Mouse (Mus musculus): ENCODE results near the gene Klhl25.
"Not testable (repeated sequence)": the region's sequence is repeated elsewhere in the genome, so short reads cannot be mapped to it uniquely, and the experiment has no call there.

Gene Klhl25

DNA sequence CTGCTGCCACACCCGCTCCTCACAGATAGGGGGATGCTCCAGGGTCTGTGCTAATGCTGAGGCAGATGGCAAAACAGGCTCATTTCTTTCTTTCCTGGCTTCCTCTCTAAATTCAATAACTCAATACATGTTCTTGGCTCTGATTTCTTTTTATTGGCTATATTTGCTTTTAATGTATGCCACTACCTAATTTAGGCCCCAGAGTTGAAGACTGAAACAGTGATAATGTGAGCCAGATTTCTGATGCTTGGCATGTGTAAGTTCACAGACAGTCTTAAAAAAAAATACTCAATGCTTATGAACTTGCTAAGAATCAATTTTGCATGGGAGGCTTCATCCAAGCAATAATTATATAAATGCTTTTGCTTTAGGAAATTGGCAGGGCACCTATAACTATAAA, 2.2 kb upstream of the Klhl25 start:
- DNase-seq (ENCODE audit: extremely low spot score, low spot score) = no peak

DNA sequence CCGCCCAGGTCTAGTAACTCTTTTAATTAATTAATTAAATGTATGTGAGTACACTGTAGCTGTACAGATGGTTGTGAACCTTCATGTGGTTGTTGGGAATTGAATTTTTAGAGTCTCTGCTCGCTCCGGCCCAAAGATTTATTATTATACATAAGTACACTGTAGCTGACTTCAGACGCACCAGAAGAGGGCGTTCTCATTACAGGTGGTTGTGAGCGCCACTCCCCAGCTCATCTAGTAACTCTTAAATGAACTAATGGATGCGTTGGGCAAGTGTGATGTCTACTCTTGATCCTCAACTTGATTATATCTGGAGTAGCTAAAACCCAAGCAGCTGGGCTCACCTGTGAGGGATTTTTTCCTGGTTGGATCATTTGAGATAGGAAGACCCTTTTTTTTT, 1.2 kb upstream of the Klhl25 start:
- no peak for DNase-seq (ENCODE audit: extremely low spot score, low spot score)

DNA sequence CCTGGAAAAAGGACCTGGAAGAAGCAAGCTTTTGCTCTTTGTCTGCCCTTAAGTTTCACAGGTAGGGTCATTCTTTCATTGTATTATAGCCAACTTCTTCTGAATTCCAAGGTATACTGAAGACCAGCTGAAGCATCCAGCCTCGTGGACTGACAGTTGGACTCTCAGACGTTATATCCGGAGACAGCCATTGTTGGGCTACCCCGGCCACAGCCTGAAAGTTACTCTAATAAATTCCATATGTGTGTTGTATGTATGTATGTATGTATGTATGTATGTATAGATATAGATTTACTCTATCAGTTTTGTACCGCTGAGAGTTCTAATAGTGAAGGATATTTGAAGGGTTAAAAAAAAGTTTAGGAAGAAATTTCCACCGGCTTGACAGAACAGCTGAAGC, 621 bp upstream of the Klhl25 start:
- DNase-seq (ENCODE audit: extremely low spot score, low spot score) = peak; percentile 30

DNA sequence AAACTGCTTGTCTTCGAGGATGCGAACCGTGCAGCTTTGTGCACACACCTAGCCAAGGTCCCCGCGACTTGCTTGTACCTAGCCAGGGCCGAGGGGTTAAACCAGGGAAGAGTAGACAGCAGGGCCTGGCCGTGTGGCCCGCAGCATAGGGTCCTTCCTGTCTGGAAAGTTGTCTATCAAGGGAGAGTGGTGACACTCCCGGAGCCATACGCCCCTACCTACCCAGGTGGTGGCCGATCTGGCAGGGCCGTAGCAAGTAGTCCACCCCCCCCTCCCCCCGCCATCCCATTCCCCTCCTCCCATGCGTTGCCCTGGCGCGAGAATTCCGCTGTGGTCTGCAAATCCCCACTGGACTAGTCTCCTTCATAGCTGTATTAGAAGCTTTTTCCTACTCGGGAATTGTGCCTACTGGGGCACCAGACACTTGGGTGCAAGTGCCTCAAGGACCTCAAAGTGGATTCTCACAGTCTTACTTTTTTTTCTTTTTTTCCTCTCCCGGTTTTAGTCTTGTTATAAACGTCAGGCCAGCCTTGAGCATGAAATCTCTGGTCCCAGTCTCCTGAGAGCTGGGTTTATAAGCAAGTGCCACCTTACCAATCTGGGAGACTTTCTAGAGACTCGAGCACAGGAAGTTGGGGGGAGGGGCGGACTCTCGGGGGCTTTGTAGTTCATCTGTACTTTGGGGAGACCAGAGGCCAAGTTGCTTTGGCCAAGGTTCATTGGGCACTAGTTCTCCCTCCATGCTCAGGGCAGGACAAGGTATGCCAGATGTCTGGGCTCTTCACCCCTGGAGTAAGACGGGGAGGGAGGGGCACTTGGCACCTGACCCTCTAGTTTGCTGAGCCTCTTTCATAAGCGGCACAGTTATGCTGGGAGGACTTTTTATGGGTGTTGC, 913 bp downstream of the Klhl25 start:
- DNase-seq (ENCODE audit: extremely low spot score, low spot score) = peak; percentile 61

DNA sequence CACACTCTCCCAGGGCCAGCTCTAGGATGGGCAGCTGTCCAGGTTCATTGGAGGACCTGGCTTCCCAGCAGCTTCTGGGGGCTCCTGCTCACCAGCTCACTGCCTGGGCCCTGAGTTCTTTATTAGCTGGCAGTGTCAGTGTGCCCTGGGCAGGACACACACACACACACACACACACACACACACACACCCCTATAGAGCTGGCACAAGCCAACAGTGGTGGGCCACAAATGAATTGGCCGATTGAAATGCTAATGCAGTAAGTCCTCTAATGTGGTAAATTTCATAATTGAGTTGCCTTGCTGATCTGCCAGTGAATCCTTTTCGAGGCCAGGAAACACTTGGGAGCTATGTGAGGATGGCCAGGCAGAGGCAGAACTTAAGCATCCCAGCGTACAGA, 2.3 kb downstream of the Klhl25 start:
- DNase-seq (ENCODE audit: extremely low spot score, low spot score) = not testable (repeated sequence)

DNA sequence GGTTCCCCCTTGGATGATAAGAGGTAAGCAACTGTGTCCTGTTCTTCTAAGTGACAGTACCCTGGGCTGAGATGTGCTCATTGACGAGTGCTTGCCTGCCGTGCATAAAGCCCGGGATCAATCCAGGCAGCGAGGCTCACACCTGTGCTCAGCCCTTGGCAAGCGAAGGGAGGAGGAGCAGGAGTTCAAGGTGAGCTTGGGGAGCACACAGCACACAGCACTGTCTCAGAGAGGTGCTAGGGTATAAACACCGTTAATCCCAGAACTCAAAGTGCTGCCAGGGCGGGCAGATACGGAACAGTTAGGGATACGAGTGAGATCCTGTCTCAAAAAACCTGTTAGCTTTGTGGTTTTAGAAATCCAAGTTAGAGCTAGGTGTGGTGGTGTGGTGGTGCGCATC, 3.2 kb downstream of the Klhl25 start:
- no peak for DNase-seq (ENCODE audit: extremely low spot score, low spot score)

DNA sequence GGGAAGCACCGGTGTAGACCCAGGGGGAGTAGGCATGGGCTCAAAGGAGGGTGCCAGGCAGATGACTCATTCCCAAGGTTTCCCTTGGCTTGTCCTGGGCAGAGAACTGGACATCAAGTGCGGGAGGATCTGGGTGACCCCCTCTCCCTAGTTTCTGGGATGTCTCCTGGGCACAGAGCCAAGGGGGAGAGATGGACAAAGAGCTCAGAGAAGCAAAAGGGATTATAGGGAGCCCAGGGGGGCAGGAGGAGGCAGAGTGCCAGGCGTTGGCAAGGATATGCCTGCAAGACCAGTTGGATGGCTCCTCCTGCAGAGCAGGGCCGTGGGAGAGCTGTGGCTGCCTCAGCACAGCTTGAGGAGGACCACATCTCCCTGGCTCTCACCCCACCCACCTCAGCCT, 4.3 kb downstream of the Klhl25 start:
- DNase-seq (ENCODE audit: extremely low spot score, low spot score) = no peak

DNA sequence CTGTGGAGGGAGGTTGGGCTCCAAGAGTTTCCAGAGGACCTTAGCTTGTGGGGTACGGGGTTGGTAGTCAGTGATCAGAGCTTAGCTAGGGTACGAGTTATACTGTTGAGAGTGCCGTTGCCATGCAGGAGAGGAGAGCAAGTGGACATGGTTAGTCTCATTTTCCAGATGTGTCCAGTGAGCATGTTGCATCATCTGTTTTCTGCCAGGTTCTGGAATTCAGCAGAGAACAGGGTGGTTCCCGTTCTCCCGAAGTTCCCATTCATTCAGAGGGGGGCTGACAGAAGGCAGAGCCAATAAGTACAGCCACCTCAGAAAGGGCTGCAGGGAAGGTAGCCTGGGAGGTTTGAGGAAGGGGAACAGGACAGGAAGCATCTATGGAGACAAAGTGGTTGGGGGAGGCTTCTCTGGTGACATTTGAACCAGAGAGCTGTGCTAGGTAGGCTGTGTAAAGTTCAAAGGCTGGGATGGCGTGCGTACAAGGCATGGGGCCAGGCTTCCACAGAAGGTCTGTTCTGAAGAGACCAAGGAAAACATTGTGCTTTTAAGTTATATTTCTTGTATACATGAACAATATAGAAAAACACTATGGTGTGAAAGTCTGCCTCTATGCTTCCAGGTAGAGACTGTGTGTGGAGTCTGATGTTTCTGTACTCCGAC, 5.2 kb downstream of the Klhl25 start:
- DNase-seq (ENCODE audit: extremely low spot score, low spot score) = no peak

DNA sequence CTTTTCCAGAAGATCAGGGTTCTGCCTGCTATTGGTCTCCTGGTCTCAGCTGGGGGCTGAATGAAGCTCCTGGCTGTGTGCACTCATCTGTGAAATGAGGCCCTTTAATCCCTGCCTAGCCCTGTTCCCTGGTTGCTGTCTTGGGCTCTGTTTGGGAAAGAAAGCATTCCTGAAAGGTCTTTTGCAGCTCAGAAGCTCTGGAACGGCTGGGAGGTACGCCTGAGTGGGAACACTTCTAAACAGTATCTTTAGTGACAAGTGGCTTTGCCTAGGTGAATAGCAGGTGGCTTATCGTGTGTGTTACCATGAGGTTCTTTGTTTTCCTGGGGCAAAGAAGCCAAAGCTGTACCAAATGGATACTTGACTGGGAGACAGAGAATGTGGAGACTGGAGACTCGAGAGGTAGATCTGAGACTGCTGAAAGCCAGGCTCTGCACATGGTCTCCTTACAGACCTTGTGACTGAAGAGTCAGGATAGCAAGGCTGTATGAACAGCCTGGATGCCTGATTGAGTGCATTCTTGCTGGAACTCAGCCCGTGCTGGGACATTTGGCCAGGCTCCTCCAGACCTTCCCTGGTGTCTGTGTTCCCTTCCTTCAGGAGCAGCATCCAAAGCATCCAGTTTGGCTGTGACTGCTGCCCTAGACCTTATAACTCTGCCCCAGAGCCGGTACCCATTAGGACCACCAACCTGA, 6.3 kb downstream of the Klhl25 start:
- peak; percentile 20 for DNase-seq (ENCODE audit: extremely low spot score, low spot score)

DNA sequence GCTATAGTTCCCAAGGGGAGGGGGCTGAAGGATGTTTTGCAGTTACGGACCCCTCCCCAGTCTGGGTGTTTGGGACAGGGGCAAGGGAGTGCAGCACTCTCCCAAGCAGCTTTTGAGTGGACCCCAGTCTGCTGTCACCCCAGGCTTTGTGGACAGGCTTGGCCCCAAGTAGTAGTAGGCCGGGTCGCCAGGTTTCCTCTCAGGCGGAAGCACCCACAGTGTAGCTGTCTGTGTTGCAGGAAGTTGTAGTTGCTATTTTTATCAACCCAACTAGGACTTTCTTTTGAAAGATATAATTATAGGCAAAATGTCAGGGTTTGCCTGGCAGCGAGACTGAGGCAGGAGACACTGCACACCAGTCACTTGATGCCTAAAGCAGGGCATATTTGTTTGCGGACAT, 6.9 kb downstream of the Klhl25 start:
- no peak for DNase-seq (ENCODE audit: extremely low spot score, low spot score)

DNA sequence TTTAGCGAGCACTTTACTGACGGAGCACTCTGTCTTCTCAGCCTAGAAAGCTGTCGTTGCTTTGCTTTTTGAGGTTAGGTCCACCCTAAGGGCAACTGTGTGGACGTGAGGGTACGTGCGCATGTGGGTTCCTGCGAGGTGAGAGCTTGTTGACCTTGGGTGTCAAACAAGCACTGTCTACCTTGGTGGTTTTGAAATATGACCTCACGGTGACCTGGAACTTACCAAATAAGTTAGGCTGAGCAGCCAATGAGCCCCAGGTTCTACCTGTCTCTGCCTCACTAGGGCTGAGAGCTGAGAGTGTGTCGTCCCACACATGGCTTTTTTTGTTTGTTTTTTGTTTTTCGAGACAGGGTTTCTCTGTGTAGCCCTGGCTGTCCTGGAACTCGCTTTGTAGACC, 8.1 kb downstream of the Klhl25 start:
- DNase-seq (ENCODE audit: extremely low spot score, low spot score) = no peak

DNA sequence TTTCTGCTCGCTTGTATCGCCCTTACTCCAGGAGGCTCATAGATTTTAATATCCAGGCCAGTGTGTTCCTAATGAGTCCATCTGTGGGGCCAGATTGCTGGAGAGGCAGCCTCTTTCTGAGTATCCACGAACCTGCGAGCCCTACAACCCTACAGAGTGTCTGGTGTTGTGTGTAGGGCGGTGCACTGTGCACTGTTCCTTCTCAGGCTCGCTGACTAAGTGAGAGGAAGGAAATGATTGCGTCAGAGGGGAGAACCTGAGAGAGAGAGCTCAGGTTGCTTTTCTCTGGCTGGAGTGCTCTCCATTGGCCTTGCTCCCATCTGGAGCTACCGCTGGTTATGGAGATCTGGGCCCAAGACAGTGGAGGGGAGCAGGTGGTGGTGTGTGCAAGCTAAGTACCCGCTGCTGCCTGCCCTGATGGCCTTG, 11.7 kb downstream of the Klhl25 start:
- DNase-seq (ENCODE audit: extremely low spot score, low spot score) = no peak

DNA sequence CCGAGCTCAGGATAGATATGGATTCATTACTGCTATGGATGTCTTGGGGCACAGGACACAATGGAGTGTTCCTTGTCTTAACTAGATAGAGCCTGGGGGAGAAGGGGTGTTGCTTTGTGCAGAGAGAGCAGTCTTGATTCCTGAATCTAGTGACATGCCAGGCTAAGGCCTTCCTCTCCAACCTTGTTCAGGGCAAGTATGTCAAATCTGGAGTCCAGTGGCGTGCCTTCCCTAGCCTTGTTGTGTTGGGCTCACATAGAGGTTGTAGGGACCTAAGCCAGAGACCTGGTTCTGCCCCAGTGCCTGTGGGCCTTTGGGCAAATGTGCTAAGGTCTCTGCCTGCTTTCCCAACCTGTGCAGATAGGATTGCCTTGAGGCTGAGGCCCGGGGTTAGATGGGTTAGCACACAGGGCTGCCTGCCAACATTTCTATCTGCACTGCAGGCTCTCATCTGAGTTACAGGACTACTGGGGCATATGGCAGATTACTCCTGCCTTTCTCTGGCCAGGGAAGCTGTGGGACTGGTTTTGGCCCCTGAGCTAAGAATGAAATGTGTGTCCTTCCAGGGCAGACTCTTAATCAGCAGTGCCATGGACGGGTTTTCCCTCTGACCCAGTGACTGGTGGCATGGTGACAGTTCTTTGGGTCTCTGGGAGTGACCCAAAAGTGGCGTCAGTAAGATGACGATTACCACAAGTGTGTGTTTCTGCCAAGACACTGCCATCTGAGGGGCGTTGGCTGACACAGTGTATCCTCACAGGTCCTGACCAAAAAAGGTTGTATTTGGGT, 13.7 kb downstream of the Klhl25 start:
- not testable (repeated sequence) for DNase-seq (ENCODE audit: extremely low spot score, low spot score)

DNA sequence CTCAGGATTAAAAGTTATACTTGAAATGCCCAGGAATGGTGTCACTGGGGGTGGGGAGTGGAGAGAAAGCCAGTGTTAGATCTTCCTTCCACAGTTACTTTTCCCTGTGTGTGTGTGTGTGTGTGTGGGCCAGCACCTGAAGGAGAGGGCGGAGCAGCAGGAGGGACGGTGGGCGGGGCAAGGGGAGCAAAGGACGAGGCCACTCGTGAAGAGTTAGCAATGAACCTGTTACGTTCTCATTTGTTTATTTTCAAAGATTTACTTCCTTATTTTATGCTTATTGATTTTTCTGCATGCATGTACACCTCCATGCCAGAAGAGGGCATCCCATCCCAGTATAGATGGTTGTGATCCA, 14.3 kb downstream of the Klhl25 start:
- DNase-seq (ENCODE audit: extremely low spot score, low spot score) = not testable (repeated sequence)

DNA sequence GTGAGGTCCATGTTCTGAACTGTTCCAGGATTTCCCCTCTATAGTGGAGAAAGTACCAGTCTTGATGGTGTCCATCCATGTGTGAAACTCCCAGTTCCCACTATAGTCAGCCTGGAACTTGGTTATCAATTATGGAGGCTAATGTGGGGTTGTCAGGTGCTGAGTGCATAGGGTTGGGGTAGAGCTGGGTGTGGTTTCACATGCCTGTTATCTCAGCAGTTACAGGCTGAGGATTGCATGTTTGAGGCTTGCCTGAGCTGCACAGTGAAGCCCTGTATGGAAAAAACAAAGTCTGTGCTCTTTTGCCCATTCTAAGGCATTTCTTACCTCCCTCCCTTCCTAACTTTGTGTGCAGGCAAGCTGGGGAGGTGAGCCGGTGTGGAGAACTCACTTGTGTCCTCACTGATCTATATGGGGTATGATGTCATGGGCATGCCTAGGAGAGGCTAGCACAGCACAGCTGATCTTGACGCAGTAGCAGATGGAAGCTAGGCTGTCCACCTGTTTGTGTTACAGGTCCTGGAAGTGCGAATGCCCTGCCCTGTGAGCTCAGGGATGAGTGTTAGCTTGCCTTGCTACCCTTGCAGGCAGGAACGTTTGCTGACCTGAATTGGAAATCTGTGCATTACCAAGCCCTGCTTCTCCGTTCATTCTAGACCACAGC, 15.3 kb downstream of the Klhl25 start:
- not testable (repeated sequence) for DNase-seq (ENCODE audit: extremely low spot score, low spot score)

DNA sequence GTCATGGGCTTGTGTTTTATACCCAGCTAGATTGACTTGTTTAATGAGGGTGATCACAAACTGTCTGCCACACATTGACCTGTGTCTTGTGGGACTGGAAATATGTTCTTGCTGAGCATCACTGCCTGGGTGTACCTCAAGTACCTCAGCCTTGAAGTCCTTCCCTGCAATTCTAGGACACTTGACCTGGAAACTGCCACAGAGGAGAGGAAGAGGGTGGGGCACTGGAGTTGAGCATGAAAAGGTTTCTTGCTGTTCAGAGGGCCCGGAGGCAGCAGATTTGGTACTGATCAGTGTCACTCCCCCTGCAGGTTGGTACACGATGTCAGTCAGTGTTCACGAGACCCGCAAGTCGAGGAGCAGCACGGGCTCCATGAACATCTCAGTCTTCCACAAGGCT, 16.9 kb downstream of the Klhl25 start:
- no peak for DNase-seq (ENCODE audit: extremely low spot score, low spot score)

DNA sequence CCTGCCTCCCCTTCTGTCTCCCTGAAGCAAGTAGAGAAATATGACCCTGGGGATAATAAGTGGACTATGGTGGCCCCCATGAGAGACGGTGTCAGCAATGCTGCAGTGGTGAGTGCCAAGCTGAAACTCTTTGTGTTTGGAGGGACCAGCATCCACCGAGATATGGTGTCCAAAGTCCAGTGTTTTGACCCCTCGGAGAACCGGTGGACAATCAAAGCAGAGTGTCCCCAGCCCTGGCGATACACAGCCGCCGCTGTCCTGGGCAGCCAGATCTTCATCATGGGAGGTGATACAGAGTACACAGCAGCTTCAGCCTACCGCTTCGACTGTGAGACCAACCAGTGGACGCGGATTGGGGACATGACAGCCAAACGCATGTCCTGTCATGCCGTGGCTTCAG, 18.4 kb downstream of the Klhl25 start:
- DNase-seq (ENCODE audit: extremely low spot score, low spot score) = no peak

DNA sequence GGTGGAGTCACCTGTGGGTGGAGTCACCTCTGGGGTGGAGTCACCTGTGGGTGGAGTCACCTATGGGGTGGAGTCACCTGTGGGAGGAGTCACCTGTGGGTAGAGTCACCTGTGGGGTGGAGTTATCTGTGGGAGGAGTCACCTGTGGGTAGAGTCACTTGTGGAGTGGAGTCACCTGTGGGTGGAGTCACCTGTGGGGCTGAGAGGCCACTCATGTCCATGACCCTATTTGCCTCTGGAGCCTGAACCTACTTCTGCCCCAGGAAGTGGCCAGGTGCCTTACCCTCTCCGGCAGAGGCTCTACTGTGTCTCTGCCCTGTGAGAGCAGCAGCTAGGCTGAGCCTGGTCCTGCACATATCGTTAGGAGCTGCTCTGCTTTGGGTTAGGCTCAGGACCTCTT, 20.6 kb downstream of the Klhl25 start:
- no peak for DNase-seq (ENCODE audit: extremely low spot score, low spot score)

DNA sequence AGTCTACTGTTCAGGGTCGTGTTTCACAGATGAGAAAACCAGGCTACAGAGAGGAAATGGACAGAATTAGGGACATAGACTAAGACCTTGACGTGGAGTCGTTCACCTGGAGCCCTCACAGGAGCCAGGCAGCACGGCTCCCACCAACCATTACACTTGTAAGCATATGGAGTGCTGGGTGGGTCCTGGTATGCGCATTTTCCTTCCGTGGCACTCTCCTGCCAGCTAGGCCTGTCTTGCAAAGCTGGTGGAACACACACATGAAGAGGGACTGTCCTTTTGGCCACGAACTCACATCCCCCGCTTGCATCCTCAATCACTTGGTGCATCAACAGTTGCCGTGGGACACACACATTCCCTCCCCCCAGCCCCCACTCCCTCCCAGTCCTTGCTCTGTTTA, 22.4 kb downstream of the Klhl25 start:
- no peak for DNase-seq (ENCODE audit: extremely low spot score, low spot score)

DNA sequence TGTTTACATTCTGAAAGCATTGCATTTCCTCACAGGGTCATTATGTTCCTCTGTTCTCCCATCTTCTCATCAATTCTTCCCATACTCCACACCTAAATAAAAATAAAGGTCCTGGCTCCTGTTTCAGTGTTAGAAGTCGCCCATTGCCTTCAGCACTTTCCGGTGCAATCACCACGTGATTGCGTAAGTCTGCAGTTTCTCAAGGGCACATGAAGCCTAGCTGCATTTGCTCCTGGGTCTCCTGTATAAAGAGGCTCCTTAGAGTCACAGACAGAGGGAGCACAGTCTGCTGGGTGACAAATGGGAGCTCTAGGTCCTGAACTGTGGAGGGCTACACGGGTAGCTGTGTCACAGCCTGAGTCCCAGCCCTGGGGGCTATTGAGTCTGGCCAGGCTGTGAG, 24.1 kb downstream of the Klhl25 start:
- DNase-seq (ENCODE audit: extremely low spot score, low spot score) = no peak

DNA sequence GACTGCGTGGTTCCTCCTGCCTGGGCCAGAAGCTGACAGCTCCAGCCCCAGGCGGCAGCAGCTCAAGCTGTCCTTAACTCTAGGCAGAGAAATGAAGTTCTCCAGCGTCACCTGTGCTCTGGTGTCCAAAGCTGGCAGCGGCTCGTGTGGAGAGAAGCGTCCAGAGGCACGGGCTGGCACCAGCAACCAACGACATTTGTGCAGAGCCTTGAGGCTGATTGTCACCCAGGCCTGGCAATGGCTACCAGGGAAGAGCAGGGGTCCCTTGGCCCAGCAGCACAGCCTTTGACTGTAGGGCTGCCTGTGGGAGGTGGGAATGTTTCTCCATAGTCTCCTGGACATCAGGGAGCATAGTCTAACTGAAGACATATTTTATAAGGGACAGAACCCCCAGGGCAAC, 24.6 kb downstream of the Klhl25 start:
- no peak for DNase-seq (ENCODE audit: extremely low spot score, low spot score)
